Mouse (Mus musculus): Measurements from ENCODE around the gene Ccl21b. TPM values are rescaled to one million over a fixed set of nuclear protein-coding genes. Genes with fewer than 3 reads are reported as not detected.
"Not testable (repeated sequence)": the region's sequence is repeated elsewhere in the genome, so short reads cannot be mapped to it uniquely, and the experiment has no call there.

The Ccl21b gene
- not detected in 2 replicates for polyA plus RNA-seq (2016; fragmentation: Nextera tagmentation; extraction: Ambion mirVana)

GRCm38 (mm10) chr4:42255467-42255866 lies at the start of gene Ccl21b:
TSS of gene Ccl21b (plus strand) at chr4:42255767.
- H3K4me3 ChIP-seq; ATAC-seq (ENCODE audit: low FRiP score, low read depth); H3K4me2 ChIP-seq (replicated peaks); H3K9me3 ChIP-seq; H3K27ac ChIP-seq (replicated peaks); H3K36me3 ChIP-seq; H3K27me3 ChIP-seq; H3K4me1 ChIP-seq; H3K9ac ChIP-seq (replicated peaks): not testable (repeated sequence)
- no CpG with 5 or more reads among the region's 5 CpGs for WGBS

GRCm38 (mm10) chr4:42240339-42240738 lies 15.2 kb upstream of the Ccl21b start, which contains the start of gene Gm10600:
TSS of gene Gm10600 (plus strand) at chr4:42240639.
- not testable (repeated sequence) for H3K9ac ChIP-seq (replicated peaks); H3K27ac ChIP-seq (replicated peaks); H3K36me3 ChIP-seq; H3K4me2 ChIP-seq (replicated peaks); H3K4me3 ChIP-seq; H3K27me3 ChIP-seq; ATAC-seq (ENCODE audit: low FRiP score, low read depth); H3K9me3 ChIP-seq; H3K4me1 ChIP-seq
- no CpG with 5 or more reads among the region's 4 CpGs for WGBS

GRCm38 (mm10) chr4:42293967-42294366 lies 38.4 kb downstream of the Ccl21b start, which contains the start of gene Gm21953:
TSS of gene Gm21953 (plus strand) at chr4:42294267.
- H3K9me3 ChIP-seq; H3K9ac ChIP-seq (replicated peaks); H3K36me3 ChIP-seq; H3K4me1 ChIP-seq; H3K27me3 ChIP-seq; ATAC-seq (ENCODE audit: low FRiP score, low read depth); H3K4me2 ChIP-seq (replicated peaks); H3K4me3 ChIP-seq; H3K27ac ChIP-seq (replicated peaks): not testable (repeated sequence)
- no CpG with 5 or more reads among the region's 18 CpGs for WGBS

Other genes with a start within 250 kb of the Ccl21b start
- gene Gm21093, start 221.0 kb upstream of the Ccl21b start, polyA plus RNA-seq (2016; fragmentation: Nextera tagmentation; extraction: Ambion mirVana): 0.16 and 0.55 TPM in 2 replicates
- not detected in 2 replicates for gene Gm3893, start 164.6 kb upstream of the Ccl21b start, polyA plus RNA-seq (2016; fragmentation: Nextera tagmentation; extraction: Ambion mirVana)
- gene Gm13304, start 140.9 kb upstream of the Ccl21b start, polyA plus RNA-seq (2016; fragmentation: Nextera tagmentation; extraction: Ambion mirVana): not detected in 2 replicates
- not detected in 2 replicates for gene Gm13306, start 102.3 kb upstream of the Ccl21b start, polyA plus RNA-seq (2016; fragmentation: Nextera tagmentation; extraction: Ambion mirVana)
- 0.54 TPM in 1 of 2 replicates, not detected in the other for gene Gm13305, start 87.2 kb upstream of the Ccl21b start, polyA plus RNA-seq (2016; fragmentation: Nextera tagmentation; extraction: Ambion mirVana)
- not detected in 2 replicates for gene Gm10600, start 15.1 kb upstream of the Ccl21b start, polyA plus RNA-seq (2016; fragmentation: Nextera tagmentation; extraction: Ambion mirVana)
- not detected in 2 replicates for gene Gm21953, start 38.5 kb downstream of the Ccl21b start, polyA plus RNA-seq (2016; fragmentation: Nextera tagmentation; extraction: Ambion mirVana)
- gene Fam205a3, start 62.6 kb downstream of the Ccl21b start, polyA plus RNA-seq (2016; fragmentation: Nextera tagmentation; extraction: Ambion mirVana): not detected in 2 replicates
- not detected in 2 replicates for gene Gm21586, start 183.6 kb downstream of the Ccl21b start, polyA plus RNA-seq (2016; fragmentation: Nextera tagmentation; extraction: Ambion mirVana)
- gene Gm2163, start 211.0 kb downstream of the Ccl21b start, polyA plus RNA-seq (2016; fragmentation: Nextera tagmentation; extraction: Ambion mirVana): 0.10 TPM in 1 of 2 replicates, not detected in the other

Measured in midbrain, embryonic 12.5 days (tissue).